Mouse (Mus musculus): ENCODE measurements around the gene Atf7.

Atf7 gene

GRCm38 (mm10) chr15:102547478-102547877 is 77.8 kb downstream of the Atf7 start:
- peak; percentile 32 for DNase-seq (ENCODE audit: low read depth)

GRCm38 (mm10) chr15:102546677-102547427 is 78.4 kb downstream of the Atf7 start:
- DNase-seq (ENCODE audit: low read depth) = peak; percentile 65

- no peak for DNase-seq (ENCODE audit: low read depth)
These were observed 79.0 kb downstream of the Atf7 start for GRCm38 (mm10) chr15:102546246-102546645.

- no peak for DNase-seq (ENCODE audit: low read depth)
These were observed 80.5 kb downstream of the Atf7 start for GRCm38 (mm10) chr15:102544801-102545200.

GRCm38 (mm10) chr15:102533926-102534325 is 91.3 kb downstream of the Atf7 start:
- no peak for DNase-seq (ENCODE audit: low read depth)

- no peak for DNase-seq (ENCODE audit: low read depth)
These were observed 93.0 kb downstream of the Atf7 start for GRCm38 (mm10) chr15:102532106-102532900.

- no peak for DNase-seq (ENCODE audit: low read depth)
These were observed 93.7 kb downstream of the Atf7 start for GRCm38 (mm10) chr15:102531586-102531985.

- DNase-seq (ENCODE audit: low read depth) = no peak
These were observed 94.7 kb downstream of the Atf7 start for GRCm38 (mm10) chr15:102530566-102530965.

GRCm38 (mm10) chr15:102528396-102528795 is 96.9 kb downstream of the Atf7 start:
- no peak for DNase-seq (ENCODE audit: low read depth)

GRCm38 (mm10) chr15:102527936-102528335 is 97.3 kb downstream of the Atf7 start:
- peak; percentile 58 for DNase-seq (ENCODE audit: low read depth)

- DNase-seq (ENCODE audit: low read depth) = no peak
These were observed 98.9 kb downstream of the Atf7 start for GRCm38 (mm10) chr15:102526111-102527002.

GRCm38 (mm10) chr15:102524892-102525485 is 100.3 kb downstream of the Atf7 start, which contains the start of gene Npff:
TSS of gene Npff (minus strand) at chr15:102524942.
- DNase-seq (ENCODE audit: low read depth) = peak; percentile 91

- DNase-seq (ENCODE audit: low read depth) = no peak
These were observed 103.8 kb downstream of the Atf7 start for GRCm38 (mm10) chr15:102521480-102521879.

GRCm38 (mm10) chr15:102520416-102520815 is 104.8 kb downstream of the Atf7 start:
- DNase-seq (ENCODE audit: low read depth) = peak; percentile 70

- DNase-seq (ENCODE audit: low read depth) = no peak
These were observed 105.8 kb downstream of the Atf7 start for GRCm38 (mm10) chr15:102519211-102520141.

- no peak for DNase-seq (ENCODE audit: low read depth)
These were observed 106.4 kb downstream of the Atf7 start for GRCm38 (mm10) chr15:102518859-102519201.

- peak; percentile 100 for DNase-seq (ENCODE audit: low read depth)
These were observed 107.0 kb downstream of the Atf7 start, which contains the start of gene Tarbp2 for GRCm38 (mm10) chr15:102517976-102518858. TSS of gene Tarbp2 (plus strand) at chr15:102518192.

GRCm38 (mm10) chr15:102517631-102517975 is 107.7 kb downstream of the Atf7 start:
- no peak for DNase-seq (ENCODE audit: low read depth)

- peak; percentile 65 for DNase-seq (ENCODE audit: low read depth)
These were observed 108.4 kb downstream of the Atf7 start, which contains the start of gene Map3k12 for GRCm38 (mm10) chr15:102516728-102517404. TSS of gene Map3k12 (minus strand) at chr15:102517064.
